Mouse (Mus musculus): Measurements from ENCODE around the gene Smim9. TPM values are rescaled to one million over a fixed set of nuclear protein-coding genes. Genes with fewer than 3 reads are reported as not detected.

Gene Smim9
- polyA plus RNA-seq, 1 experiment, result not detected

GRCm38 (mm10) chrX:75137729-75138128 is 25.8 kb downstream of the Smim9 start:
- Histone ChIP-seq H3K27ac (ENCODE audit: insufficient read depth, low read depth, low read length) (peak overlapping the region; percentile 73), H3K36me3 (ENCODE audit: control insufficient read depth, insufficient read depth, low read length) (no peaks in the 10 kb centered on the region), H3K4me3 (ENCODE audit: low read depth, low read length) (no peak overlapping the region), H3K4me1 (ENCODE audit: control insufficient read depth, insufficient read depth, insufficient read length, low read length) (no peaks in the 10 kb centered on the region), H3K27me3 (ENCODE audit: control insufficient read depth, insufficient read depth, low read length) (no peaks in the 10 kb centered on the region)
- TF ChIP-seq POLR2A (IDR thresholded peaks at IDR 0.05; ENCODE audit: low read depth, low read length) (no peak), CTCF (IDR thresholded peaks at IDR 0.05; ENCODE audit: extremely low read depth, insufficient read length, insufficient replicate concordance, low read depth, low read length) (no peak)
- 61% methylated on average over 2 of the region's 2 CpGs for WGBS

- Histone ChIP-seq H3K4me3 (ENCODE audit: low read depth, low read length) (no peak overlapping the region), H3K36me3 (ENCODE audit: control insufficient read depth, insufficient read depth, low read length) (no peaks in the 10 kb centered on the region), H3K4me1 (ENCODE audit: control insufficient read depth, insufficient read depth, insufficient read length, low read length) (no peaks in the 10 kb centered on the region), H3K27ac (ENCODE audit: insufficient read depth, low read depth, low read length) (no peak overlapping the region), H3K27me3 (ENCODE audit: control insufficient read depth, insufficient read depth, low read length) (no peaks in the 10 kb centered on the region)
- TF ChIP-seq POLR2A (IDR thresholded peaks at IDR 0.05; ENCODE audit: low read depth, low read length), result no peak
- TF ChIP-seq CTCF (IDR thresholded peaks at IDR 0.05; ENCODE audit: extremely low read depth, insufficient read length, insufficient replicate concordance, low read depth, low read length), result no peak
Observed at GRCm38 (mm10) chrX:75136938-75137337, 26.6 kb downstream of the Smim9 start.

DNA sequence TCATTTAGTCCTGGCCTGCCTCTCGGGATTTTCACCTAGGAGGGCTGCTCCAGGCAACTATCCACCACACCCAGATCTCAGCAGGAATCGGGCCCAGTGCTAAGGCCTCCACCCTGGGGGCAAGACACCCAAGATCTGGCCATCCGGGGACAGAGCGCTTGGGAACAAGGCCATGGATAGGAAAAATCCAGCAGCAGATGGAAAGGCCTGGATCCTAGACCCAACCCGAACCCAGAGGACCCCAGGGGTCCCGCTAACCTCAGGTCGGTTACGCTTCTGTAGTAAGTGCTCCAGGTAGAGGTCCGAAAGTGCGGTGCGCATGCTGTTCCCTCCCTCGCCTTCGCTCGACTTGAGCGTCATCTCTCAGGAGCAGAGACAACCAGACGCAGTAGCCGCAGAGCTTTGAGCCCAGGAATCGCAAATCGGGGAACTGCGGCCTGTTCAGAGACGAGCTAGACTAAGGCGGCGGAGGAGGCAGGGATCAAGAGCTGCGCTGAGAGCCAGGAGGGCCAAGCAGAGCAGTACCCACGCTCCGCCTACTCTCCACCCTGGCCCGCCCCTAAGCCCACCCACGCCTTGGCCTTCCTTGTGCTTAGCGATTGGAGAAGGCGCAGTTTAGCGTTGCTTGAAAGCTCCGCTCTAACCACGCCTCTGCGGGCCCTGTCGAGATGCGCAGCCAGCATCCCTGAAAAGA is 33.0 kb downstream of the Smim9 start, which contains the start of gene Mpp1:
Gene Mpp1 (minus strand): TSS at position 550 of the 694 bp plus-strand sequence.
- Histone ChIP-seq H3K4me1 (ENCODE audit: control insufficient read depth, insufficient read depth, insufficient read length, low read length) (no peaks in the 10 kb centered on the region), H3K36me3 (ENCODE audit: control insufficient read depth, insufficient read depth, low read length) (no peaks in the 10 kb centered on the region), H3K27me3 (ENCODE audit: control insufficient read depth, insufficient read depth, low read length) (no peaks in the 10 kb centered on the region), H3K27ac (ENCODE audit: insufficient read depth, low read depth, low read length) (peak within 1 kb of the TSS; percentile 94), H3K4me3 (ENCODE audit: low read depth, low read length) (peak within 1 kb of the TSS; percentile 93)
- 12% methylated on average over 36 of the region's 36 CpGs for WGBS
- TF ChIP-seq CTCF (IDR thresholded peaks at IDR 0.05; ENCODE audit: extremely low read depth, insufficient read length, insufficient replicate concordance, low read depth, low read length) (no peak), POLR2A (IDR thresholded peaks at IDR 0.05; ENCODE audit: low read depth, low read length) (peak; percentile 81)

GRCm38 (mm10) chrX:75129474-75129873 is 34.1 kb downstream of the Smim9 start:
- Histone ChIP-seq H3K27ac (ENCODE audit: insufficient read depth, low read depth, low read length) (peak overlapping the region; percentile 90), H3K27me3 (ENCODE audit: control insufficient read depth, insufficient read depth, low read length) (no peaks in the 10 kb centered on the region), H3K4me3 (ENCODE audit: low read depth, low read length) (no peak overlapping the region), H3K36me3 (ENCODE audit: control insufficient read depth, insufficient read depth, low read length) (peaks cover 3% of the 10 kb centered on the region), H3K4me1 (ENCODE audit: control insufficient read depth, insufficient read depth, insufficient read length, low read length) (no peaks in the 10 kb centered on the region)
- TF ChIP-seq POLR2A (IDR thresholded peaks at IDR 0.05; ENCODE audit: low read depth, low read length) (no peak), CTCF (IDR thresholded peaks at IDR 0.05; ENCODE audit: extremely low read depth, insufficient read length, insufficient replicate concordance, low read depth, low read length) (no peak)
- WGBS, result 46% methylated on average over 2 of the region's 2 CpGs

GRCm38 (mm10) chrX:75128333-75128980 is 35.1 kb downstream of the Smim9 start:
- no peak for TF ChIP-seq CTCF (IDR thresholded peaks at IDR 0.05; ENCODE audit: extremely low read depth, insufficient read length, insufficient replicate concordance, low read depth, low read length)
- TF ChIP-seq POLR2A (IDR thresholded peaks at IDR 0.05; ENCODE audit: low read depth, low read length), result no peak
- no peaks in the 10 kb centered on the region for H3K4me1 ChIP-seq (ENCODE audit: control insufficient read depth, insufficient read depth, insufficient read length, low read length)
- H3K4me3 ChIP-seq (ENCODE audit: low read depth, low read length), result no peak overlapping the region
- H3K27me3 ChIP-seq (ENCODE audit: control insufficient read depth, insufficient read depth, low read length), result no peaks in the 10 kb centered on the region
- H3K27ac ChIP-seq (ENCODE audit: insufficient read depth, low read depth, low read length), result peak overlapping the region; percentile 89
- H3K36me3 ChIP-seq (ENCODE audit: control insufficient read depth, insufficient read depth, low read length), result peaks cover 7% of the 10 kb centered on the region

- H3K4me1 ChIP-seq (ENCODE audit: control insufficient read depth, insufficient read depth, insufficient read length, low read length), result no peaks in the 10 kb centered on the region
- no peaks in the 10 kb centered on the region for H3K27me3 ChIP-seq (ENCODE audit: control insufficient read depth, insufficient read depth, low read length)
- TF ChIP-seq CTCF (IDR thresholded peaks at IDR 0.05; ENCODE audit: extremely low read depth, insufficient read length, insufficient replicate concordance, low read depth, low read length) (no peak), POLR2A (IDR thresholded peaks at IDR 0.05; ENCODE audit: low read depth, low read length) (no peak)
- peaks cover 13% of the 10 kb centered on the region for H3K36me3 ChIP-seq (ENCODE audit: control insufficient read depth, insufficient read depth, low read length)
- H3K4me3 ChIP-seq (ENCODE audit: low read depth, low read length), result no peak overlapping the region
- H3K27ac ChIP-seq (ENCODE audit: insufficient read depth, low read depth, low read length), result no peak overlapping the region
Observed at GRCm38 (mm10) chrX:75126893-75127292, 36.7 kb downstream of the Smim9 start.

DNA sequence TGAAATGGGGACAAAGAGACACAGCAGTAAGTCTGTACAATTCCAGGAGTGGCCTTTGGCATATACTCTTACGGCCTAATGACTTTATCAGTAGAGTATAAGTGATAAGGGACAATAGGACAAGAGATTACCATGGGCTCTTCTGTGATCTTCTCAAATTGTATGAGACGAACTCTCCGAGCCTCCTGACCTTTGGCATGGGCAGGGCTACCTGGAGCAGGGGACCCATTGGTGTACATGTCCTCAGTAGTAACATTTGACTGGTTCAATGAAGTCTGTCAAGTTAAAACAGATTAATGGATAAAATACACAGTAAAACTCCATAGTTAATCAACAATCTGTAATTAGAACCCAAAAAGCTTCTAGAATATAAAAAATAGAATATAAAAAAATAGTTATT is 38.0 kb downstream of the Smim9 start:
- WGBS, result 35% methylated on average over 3 of the region's 3 CpGs
- peak overlapping the region; percentile 70 for H3K27ac ChIP-seq (ENCODE audit: insufficient read depth, low read depth, low read length)
- H3K36me3 ChIP-seq (ENCODE audit: control insufficient read depth, insufficient read depth, low read length), result peaks cover 14% of the 10 kb centered on the region
- no peak for TF ChIP-seq POLR2A (IDR thresholded peaks at IDR 0.05; ENCODE audit: low read depth, low read length)
- TF ChIP-seq CTCF (IDR thresholded peaks at IDR 0.05; ENCODE audit: extremely low read depth, insufficient read length, insufficient replicate concordance, low read depth, low read length), result no peak
- no peaks in the 10 kb centered on the region for H3K4me1 ChIP-seq (ENCODE audit: control insufficient read depth, insufficient read depth, insufficient read length, low read length)
- no peak overlapping the region for H3K4me3 ChIP-seq (ENCODE audit: low read depth, low read length)
- H3K27me3 ChIP-seq (ENCODE audit: control insufficient read depth, insufficient read depth, low read length), result no peaks in the 10 kb centered on the region
